Mouse (Mus musculus) bone marrow macrophage, adult 2 months (primary cell): ENCODE data around the gene Pan2.

ENCODE experiments used
- CTCF ChIP-seq: IDR thresholded peaks from 2 replicates; pipeline ENCODE4 v1.5.1; 2012; ENCODE audit warnings: low read depth, mild to moderate bottlenecking, low read length, moderate library complexity
- POLR2A ChIP-seq: IDR thresholded peaks from 2 replicates; pipeline ENCODE4 v1.6.1; 2012; ENCODE audit warnings: mild to moderate bottlenecking, low read depth, low read length, borderline replicate concordance

- TF ChIP-seq POLR2A (no peak), CTCF (no peak)
Observed at GRCm38 (mm10) chr10:128321641-128322040, 18.5 kb downstream of the Pan2 start.
